Comparison of ENCODE assay signal across 27 mouse cellular contexts in the genomic region with DNA sequence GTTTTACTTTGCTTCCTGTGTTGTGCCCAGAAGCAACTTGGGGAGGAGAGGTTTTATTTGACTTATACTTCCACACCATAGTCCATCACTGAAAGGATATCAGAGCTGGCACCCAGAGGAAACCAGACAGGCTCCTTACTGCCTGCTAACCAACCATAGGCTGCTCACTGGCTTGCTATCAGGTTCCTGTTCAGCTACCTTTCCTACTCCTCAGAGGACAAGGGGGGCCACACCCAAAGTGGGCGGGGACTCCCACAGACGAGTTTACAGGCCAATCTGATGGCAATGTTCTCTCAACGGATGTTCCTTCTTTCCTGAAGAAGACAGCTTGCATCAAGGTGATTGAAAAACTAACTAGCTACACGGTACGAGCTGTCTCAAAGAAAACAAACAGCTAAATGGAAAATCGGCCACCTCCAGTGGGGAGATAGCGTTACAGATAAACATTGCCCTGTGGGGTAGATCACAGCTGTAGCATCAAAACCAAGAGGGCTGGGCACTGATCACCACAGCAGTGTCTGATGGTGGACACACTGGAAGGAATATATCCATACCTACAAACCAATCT. TPM values are rescaled to one million over a fixed set of nuclear protein-coding genes. Genes with fewer than 3 reads are reported as not detected.
A peak's percentile ranks its signal among the peaks of the same experiment; 100 is the strongest.
DNase-seq lines count a peak whose midpoint lies in the region; ATAC-seq lines count a peak whose summit lies in the region.
"Had no signal": no experiment of that assay in that cellular context is flagged by ENCODE, and none has a peak within 500 bp of the region (broad histone marks: within the 10 kb centered on the region; RNA-seq: fewer than 3 reads in every experiment).

No protein-coding gene starts in this region.

- intact Hi-C loops in heart, postnatal 25 days (cut with DNase I) = no loop called here

- H3K27ac ChIP-seq in liver, embryonic 12.5 days = peak overlapping the region; percentile 68
- H3K27ac ChIP-seq: embryonic facial prominence, embryonic 15.5 days; forebrain, embryonic 12.5 days; heart, embryonic 13.5 days; hindbrain, embryonic 15.5 days; kidney, postnatal 0 days had no signal

- no peak overlapping the region for H3K4me3 ChIP-seq in liver, embryonic 12.5 days
- H3K4me3 ChIP-seq: embryonic facial prominence, embryonic 15.5 days; forebrain, embryonic 12.5 days; heart, embryonic 13.5 days; hindbrain, embryonic 15.5 days; megakaryocyte, embryonic 14.5 days had no signal

- no peak overlapping the region for H3K9ac ChIP-seq in liver, embryonic 12.5 days
- H3K9ac ChIP-seq: embryonic facial prominence, embryonic 15.5 days; forebrain, embryonic 12.5 days; heart, embryonic 13.5 days; hindbrain, embryonic 15.5 days had no signal

- peaks cover 46% of the 10 kb centered on the region for H3K4me1 ChIP-seq in liver, embryonic 12.5 days
- H3K4me1 ChIP-seq: heart, embryonic 13.5 days; hindbrain, embryonic 15.5 days had no signal

- no peaks in the 10 kb centered on the region for H3K9me3 ChIP-seq in liver, embryonic 12.5 days (replicated peaks)
- H3K9me3 ChIP-seq: embryonic facial prominence, embryonic 15.5 days; forebrain, embryonic 12.5 days; heart, embryonic 13.5 days; hindbrain, embryonic 15.5 days had no signal

- ATAC-seq in liver, embryonic 12.5 days = peak; percentile 67
- peak; percentile 50 for ATAC-seq in megakaryocyte-erythroid progenitor cell, adult 5-6 weeks (replicated peaks; ENCODE audit: low FRiP score, low TSS enrichment, poor library complexity, severe bottlenecking)
- ATAC-seq: activated CD4-positive, CD25-positive, alpha-beta regulatory T cell, adult 4 months had no signal

- peaks cover 24% of the 10 kb centered on the region for H3K27me3 ChIP-seq in liver, embryonic 12.5 days (replicated peaks)
- H3K27me3 ChIP-seq: embryonic facial prominence, embryonic 15.5 days; hindbrain, embryonic 15.5 days had no signal

- WGBS in liver, embryonic 12.5 days (ENCODE audit: insufficient replicate concordance) = 49% methylated on average over 7 of the region's 7 CpGs

- peak overlapping the region; percentile 12; the same call in 1 of the 2 replicates for H3K4me2 ChIP-seq in liver, embryonic 12.5 days
- H3K4me2 ChIP-seq: embryonic facial prominence, embryonic 15.5 days; forebrain, embryonic 12.5 days; heart, embryonic 13.5 days; hindbrain, embryonic 15.5 days had no signal

- peak; percentile 54 for DNase-seq in ES-CJ7 (ENCODE audit: low read depth, low spot score)
- peak; percentile 71 for DNase-seq in c-Kit-positive CD71-positive TER-119-positive erythroid progenitor cells, embryonic 14.5 days (ENCODE audit: low spot score)
- no peak for DNase-seq in left cerebral cortex, adult 9 months (ENCODE audit: low spot score in 2 of 2)
- DNase-seq in heart, adult 18-20 months = no peak
- no peak for DNase-seq in heart, postnatal 25 days (ENCODE audit: low spot score)
- DNase-seq: adrenal gland, postnatal 10 days; B cell, adult 2 months; cerebellum, adult 11-12 months; cerebellum, postnatal 14 days; embryo, embryonic 11 days; gastrocnemius, postnatal 10 days; heart, adult 11 months; heart, postnatal 36 days; kidney, adult 18-20 months; lung, postnatal 14 days had no signal

- H3K36me3 ChIP-seq in liver, embryonic 12.5 days = no peaks in the 10 kb centered on the region
- H3K36me3 ChIP-seq: embryonic facial prominence, embryonic 15.5 days; forebrain, embryonic 12.5 days; heart, embryonic 13.5 days; hindbrain, embryonic 15.5 days had no signal

RNA-seq across cellular contexts. Expression of a gene that starts 17.4 kb away (rescaled TPM):
- 69.9 and 77.1 TPM in 2 replicates for polyA plus RNA-seq in liver, embryonic 12.5 days (2016; fragmentation: Nextera tagmentation; extraction: Ambion mirVana)
- total RNA-seq in megakaryocyte-erythroid progenitor cell, adult 5-6 weeks (2014; fragmentation: Nextera tagmentation) = 89.6 and 95.3 TPM in 2 replicates
- total RNA-seq in megakaryocyte-erythroid progenitor cell, adult 5-6 weeks (2017) = 36.8 and 60.7 TPM in 2 replicates
- total RNA-seq in heart, adult 18-20 months (2021) = 10 to 100 TPM; 25.1 to 29.4 TPM
- 10 to 100 TPM; 33.2 to 35.1 TPM for total RNA-seq in heart, postnatal 25 days (2021)

RNA-seq across cellular contexts. Expression of a gene that starts 19.3 kb away (rescaled TPM):
- polyA plus RNA-seq in liver, embryonic 12.5 days (2016; fragmentation: Nextera tagmentation; extraction: Ambion mirVana) = 26.9 and 28.0 TPM in 2 replicates
- 188 and 259 TPM in 2 replicates for total RNA-seq in megakaryocyte-erythroid progenitor cell, adult 5-6 weeks (2014; fragmentation: Nextera tagmentation)
- total RNA-seq in megakaryocyte-erythroid progenitor cell, adult 5-6 weeks (2017) = 119 and 168 TPM in 2 replicates
- total RNA-seq in heart, adult 18-20 months (2021) = 1 to 10 TPM in 1 of 2 experiments, under 1 TPM in 1; 0.94 to 1.4 TPM
- total RNA-seq in heart, postnatal 25 days (2021) = 1 to 10 TPM; 1.4 to 1.9 TPM
- polyA plus RNA-seq: activated CD4-positive, CD25-positive, alpha-beta regulatory T cell, adult 4 months had no signal

RNA-seq across cellular contexts. Expression of a gene that starts 45.3 kb away (rescaled TPM):
- not detected in 2 replicates for polyA plus RNA-seq in liver, embryonic 12.5 days (2016; fragmentation: Nextera tagmentation; extraction: Ambion mirVana)
- total RNA-seq in megakaryocyte-erythroid progenitor cell, adult 5-6 weeks (2014; fragmentation: Nextera tagmentation) = not detected in 2 replicates
- total RNA-seq in megakaryocyte-erythroid progenitor cell, adult 5-6 weeks (2017) = not detected in 2 replicates
- under 1 TPM in 1 of 2 experiments, not detected in 1; 0.05 TPM for total RNA-seq in heart, adult 18-20 months (2021)
- not detected for total RNA-seq in heart, postnatal 25 days (2021)
- total RNA-seq: adrenal gland, postnatal 10 days; gastrocnemius, postnatal 10 days; left cerebral cortex, postnatal 36 days; liver, adult 2 months; midbrain, postnatal 0 days had no signal
- polyA plus RNA-seq: activated CD4-positive, CD25-positive, alpha-beta regulatory T cell, adult 4 months; forebrain, embryonic 12.5 days; heart, embryonic 13.5 days had no signal

Comparison
In these comparisons a context has a peak if more than half of its experiments do, and no peak if none do; other contexts are left out.
1. DNase-seq: peak in ES-CJ7 (single experiment) and c-Kit-positive CD71-positive TER-119-positive erythroid progenitor cells, embryonic 14.5 days (single experiment); none in left cerebral cortex, adult 9 months (0 of 2), heart, adult 18-20 months (0 of 2) and heart, postnatal 25 days (single experiment).
2. RNA of a gene that starts 19.3 kb away (total RNA-seq): 119 to 259 TPM in megakaryocyte-erythroid progenitor cell, adult 5-6 weeks; 1.4 to 1.9 TPM in heart, postnatal 25 days and 0.94 to 1.4 TPM in heart, adult 18-20 months; every median in the first group is over 10 times any median in the second.